ENCODE assay signal across 17 mouse cellular contexts in genomic region chr11:51308306-51308705, GRCm38 (mm10). TPM values are rescaled to one million over a fixed set of nuclear protein-coding genes. Genes with fewer than 3 reads are reported as not detected.
A peak's percentile ranks its signal among the peaks of the same experiment; 100 is the strongest.
DNase-seq lines count a peak whose midpoint lies in the region; ATAC-seq and TF ChIP-seq lines count a peak whose summit lies in the region.
"Had no signal": no experiment of that assay in that cellular context is flagged by ENCODE, and none has a peak within 500 bp of the region (broad histone marks: within the 10 kb centered on the region; RNA-seq: fewer than 3 reads in every experiment).

No protein-coding gene starts in this region.

- no peak for TF ChIP-seq EP300 in lung, postnatal 0 days (IDR thresholded peaks at IDR 0.05)

- no peaks in the 10 kb centered on the region for H3K36me3 ChIP-seq in lung, postnatal 0 days (ENCODE audit: insufficient read depth, low read length)
- no peaks in the 10 kb centered on the region for H3K36me3 ChIP-seq in thymus, adult 2 months (ENCODE audit: control insufficient read depth, insufficient read depth, low read length)
- H3K36me3 ChIP-seq: liver, embryonic 13.5 days; midbrain, embryonic 12.5 days; neural tube, embryonic 15.5 days had no signal

- no peak overlapping the region for H3K9ac ChIP-seq in lung, postnatal 0 days (replicated peaks; ENCODE audit: low read depth)
- H3K9ac ChIP-seq: forebrain, postnatal 0 days; liver, embryonic 13.5 days; midbrain, embryonic 12.5 days; neural tube, embryonic 15.5 days had no signal

- peak; percentile 74 for DNase-seq in Muller cell, postnatal 12 days (ENCODE audit: inconsistent ontology term)
- peak; percentile 48 for DNase-seq in NIH3T3 (ENCODE audit: low read depth)
- peak; percentile 63 for DNase-seq in kidney, postnatal 14 days
- DNase-seq in lung, postnatal 0 days (ENCODE audit: low spot score) = peak; percentile 25
- DNase-seq in ovary, postnatal 10 days (ENCODE audit: low spot score) = no peak
- no peak for DNase-seq in thymus, adult 2 months
- no peak for DNase-seq in spleen, postnatal 10 days (ENCODE audit: low spot score in 2 of 2)
- DNase-seq: cerebellum, adult 9-10 months; forebrain, postnatal 0 days; gastrocnemius, postnatal 10 days; heart, adult 18-20 months; layer of hippocampus, postnatal 36 days; liver, embryonic 13.5 days; thymus, adult 18-20 months had no signal

- WGBS in lung, postnatal 0 days = 25% methylated on average over 5 of the region's 5 CpGs
- WGBS in thymus, adult 2 months = 71% methylated on average over 5 of the region's 5 CpGs

- TF ChIP-seq CTCF in lung, postnatal 0 days (IDR thresholded peaks at IDR 0.05) = no peak
- no peak for TF ChIP-seq CTCF in thymus, adult 2 months (IDR thresholded peaks at IDR 0.05; ENCODE audit: borderline replicate concordance, control insufficient read depth, extremely low read depth, insufficient read depth, low read length, poor library complexity)

- no peak overlapping the region for H3K4me3 ChIP-seq in lung, postnatal 0 days (ENCODE audit: low read depth, low read length)
- no peak overlapping the region for H3K4me3 ChIP-seq in thymus, adult 2 months (ENCODE audit: control insufficient read depth, insufficient read depth, low read length)
- H3K4me3 ChIP-seq: liver, embryonic 13.5 days; midbrain, embryonic 12.5 days; neural tube, embryonic 15.5 days had no signal

- H3K27ac ChIP-seq in lung, postnatal 0 days (ENCODE audit: low read length) = no peak overlapping the region
- H3K27ac ChIP-seq in thymus, adult 2 months (ENCODE audit: control insufficient read depth, insufficient read depth, low read length) = no peak overlapping the region
- H3K27ac ChIP-seq: liver, embryonic 13.5 days; midbrain, embryonic 12.5 days; neural tube, embryonic 15.5 days had no signal

- H3K9me3 ChIP-seq in lung, postnatal 0 days (ENCODE audit: low read length) = no peaks in the 10 kb centered on the region
- H3K9me3 ChIP-seq: liver, embryonic 13.5 days; midbrain, embryonic 12.5 days; neural tube, embryonic 15.5 days had no signal

- no peak overlapping the region for H3K4me2 ChIP-seq in lung, postnatal 0 days (replicated peaks; ENCODE audit: low read depth, low read length)
- H3K4me2 ChIP-seq: liver, embryonic 13.5 days; midbrain, embryonic 12.5 days; neural tube, embryonic 15.5 days had no signal

- ATAC-seq in lung, postnatal 0 days = no peak
- ATAC-seq: forebrain, postnatal 0 days had no signal

- TF ChIP-seq POLR2A in thymus, adult 2 months (IDR thresholded peaks at IDR 0.05; ENCODE audit: control insufficient read depth, extremely low read depth, insufficient read depth, low read length, poor library complexity) = no peak

- H3K27me3 ChIP-seq in lung, postnatal 0 days (replicated peaks; ENCODE audit: insufficient read depth, low read length) = no peaks in the 10 kb centered on the region
- H3K27me3 ChIP-seq in thymus, adult 2 months (ENCODE audit: control insufficient read depth, insufficient read depth, low read length) = no peaks in the 10 kb centered on the region
- H3K27me3 ChIP-seq: liver, embryonic 13.5 days; midbrain, embryonic 12.5 days; neural tube, embryonic 15.5 days had no signal

- no peaks in the 10 kb centered on the region for H3K4me1 ChIP-seq in lung, postnatal 0 days (ENCODE audit: insufficient read depth, low read depth, low read length)
- H3K4me1 ChIP-seq in thymus, adult 2 months (replicated peaks; ENCODE audit: control insufficient read depth, insufficient read depth, low read length) = no peaks in the 10 kb centered on the region
- H3K4me1 ChIP-seq: liver, embryonic 13.5 days; midbrain, embryonic 12.5 days had no signal

RNA-seq across cellular contexts. Expression of gene Col23a1, which starts 18.6 kb away (rescaled TPM):
- polyA plus RNA-seq in lung, postnatal 0 days (2015; fragmentation: Nextera tagmentation; extraction: Ambion mirVana) = 17.2 and 18.2 TPM in 2 replicates
- 0.80 and 1.2 TPM in 2 replicates for polyA plus RNA-seq in thymus, adult 2 months (2012; rRNA removed)

RNA-seq across cellular contexts. Expression of gene BC049762, which starts 45.5 kb away (rescaled TPM):
- polyA plus RNA-seq in lung, postnatal 0 days (2015; fragmentation: Nextera tagmentation; extraction: Ambion mirVana) = 0.71 and 0.72 TPM in 2 replicates
- 0.15 and 0.26 TPM in 2 replicates for polyA plus RNA-seq in thymus, adult 2 months (2012; rRNA removed)
- polyA plus RNA-seq: heart, embryonic 14.5 days had no signal

RNA-seq across cellular contexts. Expression of gene Clk4, which starts 46.8 kb away (rescaled TPM):
- 93.4 and 101 TPM in 2 replicates for polyA plus RNA-seq in lung, postnatal 0 days (2015; fragmentation: Nextera tagmentation; extraction: Ambion mirVana)
- polyA plus RNA-seq in thymus, adult 2 months (2012; rRNA removed) = 62.9 and 68.2 TPM in 2 replicates

Comparison
In these comparisons a context has a peak if more than half of its experiments do, and no peak if none do; other contexts are left out.
1. DNase-seq: peak in Muller cell, postnatal 12 days (single experiment), NIH3T3 (single experiment), kidney, postnatal 14 days (single experiment) and lung, postnatal 0 days (single experiment); none in ovary, postnatal 10 days (single experiment), thymus, adult 2 months (single experiment) and spleen, postnatal 10 days (0 of 2).